Mouse (Mus musculus) gastrocnemius, adult 2 months (tissue): ENCODE data around the gene Pkp2. TPM values are rescaled to one million over a fixed set of nuclear protein-coding genes. Genes with fewer than 3 reads are reported as not detected.
A peak's percentile ranks its signal among the peaks of the same experiment; 100 is the strongest.

Experiments
- DNase-seq: peaks from one replicate; pipeline ENCODE4 v3.0.0; 2022
- H3K27ac ChIP-seq: fragments of 200-600 bp; 2 replicates; pipeline ENCODE4 v1.8.1; 2022; ENCODE audit warnings: mild to moderate bottlenecking
- H3K4me3 ChIP-seq: fragments of 200-600 bp; 2 replicates; pipeline ENCODE4 v1.8.1; 2022; ENCODE audit warnings: mild to moderate bottlenecking, moderate library complexity
- CTCF ChIP-seq: fragments of 200-600 bp; IDR thresholded peaks from 2 replicates; pipeline ENCODE4 v1.8.1; 2022; ENCODE audit warnings: antibody characterized with exemption, mild to moderate bottlenecking, moderate library complexity
- intact Hi-C: fragments of 180-260 bp; cut with DNase I; formaldehyde crosslinking; loops from one replicate; pipeline ENCODE4 v1.15.1; 2025
- total RNA-seq, 2 experiments: library from RNA; stranded (reverse); gene quantifications; 2 replicates each; pipeline ENCODE4 v1.2.3; 2021

Gene Pkp2
- total RNA-seq, 2 experiments from 2014 or later, result 1.8 to 3.4 TPM

DNA sequence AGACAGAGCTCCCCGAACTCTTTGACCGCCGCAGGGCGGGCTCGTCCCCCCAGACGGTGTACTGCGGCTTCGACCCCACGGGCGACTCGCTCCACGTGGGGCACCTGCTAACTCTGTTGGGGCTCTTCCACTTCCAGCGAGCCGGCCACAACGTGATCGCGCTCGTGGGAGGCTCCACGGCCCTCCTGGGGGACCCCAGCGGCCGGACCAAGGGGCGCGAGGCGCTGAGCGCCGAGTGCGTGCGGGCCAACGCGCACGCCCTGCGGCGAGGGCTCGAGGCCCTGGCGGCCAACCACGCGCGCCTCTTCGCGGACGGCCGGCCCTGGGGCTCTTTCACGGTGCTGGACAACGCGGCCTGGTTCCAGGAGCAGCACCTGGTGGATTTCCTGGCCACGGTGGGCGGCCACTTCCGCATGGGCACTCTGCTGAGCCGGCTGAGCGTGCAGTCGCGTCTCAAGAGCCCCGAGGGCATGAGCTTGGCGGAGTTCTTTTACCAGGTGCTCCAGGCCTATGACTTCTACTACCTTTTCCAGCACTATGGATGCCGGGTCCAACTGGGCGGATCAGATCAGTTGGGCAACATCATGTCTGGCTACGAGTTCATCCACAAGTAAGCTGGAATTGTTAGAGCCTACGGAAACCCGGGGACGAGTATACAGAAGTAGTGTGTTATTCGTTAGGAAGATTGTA is 90.2 kb downstream of the Pkp2 start:
- TF ChIP-seq CTCF, result no peak
- peak; percentile 55 for DNase-seq
- intact Hi-C loops, result loop anchor here (2.0 kb wide), 1 partner anchor 100 kb away; no protein-coding TSS in a partner anchor
- H3K27ac ChIP-seq, result peak overlapping the region; percentile 97
- peak overlapping the region; percentile 93 for H3K4me3 ChIP-seq

DNA sequence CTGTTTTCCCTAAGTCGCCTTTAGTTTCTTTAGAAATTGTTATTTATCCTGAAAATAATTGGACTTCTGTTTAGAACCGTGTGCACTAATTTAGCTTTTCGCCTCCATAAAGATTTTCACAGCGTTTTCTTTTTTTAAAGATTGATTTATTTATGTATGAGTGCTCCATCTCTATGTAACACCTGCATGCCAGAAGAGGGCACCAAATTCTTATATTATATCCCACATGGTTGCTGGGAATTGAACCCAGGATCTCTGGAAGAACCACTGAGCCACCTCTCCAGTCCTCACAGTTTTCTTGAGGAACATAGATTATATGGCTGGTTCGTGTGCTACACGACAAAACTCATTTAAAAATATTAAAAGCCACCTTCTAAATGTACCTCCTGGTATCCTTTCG is 90.8 kb downstream of the Pkp2 start:
- intact Hi-C loops, result loop anchor here (2.0 kb wide), 1 partner anchor 101 kb away; no protein-coding TSS in a partner anchor
- H3K27ac ChIP-seq, result no peak overlapping the region
- TF ChIP-seq CTCF, result peak; percentile 27; the same call in 1 of the 2 replicates

DNA sequence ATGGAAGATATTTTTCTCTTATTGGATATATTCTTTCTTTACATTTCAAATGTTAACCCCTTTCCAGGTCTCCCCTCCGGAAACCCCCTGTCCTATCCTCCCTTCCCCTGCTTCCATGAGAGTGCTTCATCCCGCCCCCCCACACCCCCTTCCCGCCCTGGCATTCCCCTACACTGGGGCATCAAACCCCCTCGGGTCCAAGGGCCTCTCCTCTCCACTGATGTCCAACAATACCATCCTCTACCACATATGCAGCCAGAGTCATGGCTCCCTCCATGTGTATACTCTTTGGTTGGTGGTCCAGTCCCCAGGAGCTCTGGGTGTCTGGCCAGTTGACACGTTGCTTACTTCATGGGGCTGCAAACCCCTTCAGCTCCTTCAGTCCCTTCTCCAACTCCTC is 98.2 kb downstream of the Pkp2 start:
- no peak for TF ChIP-seq CTCF
- no peak for DNase-seq
- H3K4me3 ChIP-seq, result no peak overlapping the region
- intact Hi-C loops, result no loop called here
- H3K27ac ChIP-seq, result no peak overlapping the region

More for the DNA sequence above, 90.8 kb downstream of the Pkp2 start:
- no peak for DNase-seq
- peak overlapping the region; percentile 93 for H3K4me3 ChIP-seq

Other genes with a start within 250 kb of the Pkp2 start
- 10 to 100 TPM; 18.1 to 21.8 TPM for gene Yars2, start 89.6 kb downstream of the Pkp2 start, total RNA-seq
- gene Dnm1l, start 145.6 kb downstream of the Pkp2 start, total RNA-seq, result 10 to 100 TPM; 52.0 to 75.0 TPM